Mouse (Mus musculus): ENCODE measurements around the gene Sppl3. TPM values are rescaled to one million over a fixed set of nuclear protein-coding genes. Genes with fewer than 3 reads are reported as not detected.

Gene Sppl3
- polyA plus RNA-seq (2016; fragmentation: Nextera tagmentation; extraction: Ambion mirVana), result 12.5 and 13.1 TPM in 2 replicates

DNA sequence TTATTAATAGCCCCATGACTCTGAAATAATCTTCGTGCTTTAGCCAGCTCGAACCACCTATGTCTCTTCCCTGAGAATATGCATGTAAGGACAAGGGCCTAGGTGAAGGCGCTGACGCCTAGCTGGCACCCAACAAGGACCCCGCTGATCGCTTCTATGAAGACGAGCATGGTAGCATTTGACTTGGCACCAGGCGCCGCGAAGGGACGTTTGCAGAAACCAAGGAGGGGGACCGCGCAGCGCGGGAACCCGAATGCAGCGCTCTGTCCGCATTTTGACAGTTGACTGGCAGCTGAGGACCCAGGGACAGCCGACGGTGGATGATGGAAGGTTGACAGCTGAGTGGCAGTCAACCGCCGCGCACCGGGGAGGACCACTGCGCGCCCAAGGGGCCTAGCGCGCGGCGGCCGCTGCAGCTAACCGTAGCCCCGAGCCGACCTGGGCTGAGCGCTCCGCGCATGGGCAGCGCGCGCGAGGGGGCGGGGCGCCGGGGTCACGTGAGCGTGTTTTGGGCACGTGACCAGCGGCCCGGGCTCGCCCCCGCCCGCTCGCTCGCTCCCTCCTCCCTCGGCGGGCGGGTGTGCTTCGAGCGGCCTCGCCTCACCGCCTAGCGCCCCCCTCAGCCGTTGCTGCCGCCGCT lies at the start of gene Sppl3:
TSS of gene Sppl3 (plus strand) at position 561 of the 640 bp plus-strand sequence.
- WGBS, result under 1% methylated on average over 65 of the region's 65 CpGs
- DNase-seq (ENCODE audit: low spot score), result peak; percentile 97
- H3K9me3 ChIP-seq, result no peaks in the 10 kb centered on the region
- H3K27me3 ChIP-seq (replicated peaks; ENCODE audit: low read depth, poor library complexity, severe bottlenecking), result no peaks in the 10 kb centered on the region; the same call in 1 of the 2 replicates
- peak within 1 kb of the TSS; percentile 100 for H3K4me3 ChIP-seq
- H3K36me3 ChIP-seq (replicated peaks), result no peaks in the 10 kb centered on the region
- peaks cover 38% of the 10 kb centered on the region for H3K4me1 ChIP-seq
- H3K27ac ChIP-seq (replicated peaks), result peak within 1 kb of the TSS; percentile 98

DNA sequence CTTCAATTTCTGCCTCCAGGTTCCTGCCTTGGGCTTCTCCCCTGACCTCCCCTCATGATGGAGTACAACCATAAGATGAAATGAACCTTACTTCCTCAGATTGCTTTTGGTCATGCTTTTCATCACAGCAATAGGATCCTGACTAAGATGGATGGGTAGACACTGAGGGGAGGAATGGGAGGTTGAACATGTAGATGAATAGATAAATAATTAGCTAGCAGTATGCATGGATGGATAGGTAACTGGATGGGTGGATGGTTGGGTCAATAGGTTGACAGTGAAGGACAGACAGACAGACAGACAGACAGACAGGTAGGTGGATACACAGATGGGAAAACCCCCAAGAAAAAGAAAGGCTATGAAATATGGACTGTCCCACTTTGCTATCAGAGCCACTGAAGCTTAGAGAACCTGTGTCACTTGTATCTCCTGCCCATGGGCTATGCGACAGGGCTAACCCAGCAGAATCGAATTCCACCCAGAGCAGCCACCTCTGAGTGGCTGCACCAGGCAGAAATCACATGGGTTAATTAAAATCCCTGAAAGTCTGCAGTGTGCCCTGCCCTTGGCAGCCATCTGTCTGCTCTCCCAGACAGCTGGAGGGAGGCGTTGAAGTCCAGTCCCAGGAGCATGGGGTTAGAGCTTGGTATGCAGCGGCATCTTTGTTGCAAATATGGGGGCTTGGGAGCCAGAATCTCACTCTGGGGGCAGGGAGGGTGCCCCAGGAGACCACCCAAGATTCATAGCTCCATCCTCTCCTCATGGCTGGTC lies 49.2 kb upstream of the Sppl3 start:
- DNase-seq (ENCODE audit: low spot score), result no peak
- Histone ChIP-seq H3K9me3 (no peaks in the 10 kb centered on the region), H3K4me3 (no peak overlapping the region), H3K27ac (replicated peaks) (no peak overlapping the region), H3K27me3 (replicated peaks; ENCODE audit: low read depth, poor library complexity, severe bottlenecking) (peaks cover 1% of the 10 kb centered on the region; the same call in 1 of the 2 replicates), H3K4me1 (peaks cover 17% of the 10 kb centered on the region), H3K36me3 (replicated peaks) (no peaks in the 10 kb centered on the region)
- 72% methylated on average over 4 of the region's 4 CpGs for WGBS

DNA sequence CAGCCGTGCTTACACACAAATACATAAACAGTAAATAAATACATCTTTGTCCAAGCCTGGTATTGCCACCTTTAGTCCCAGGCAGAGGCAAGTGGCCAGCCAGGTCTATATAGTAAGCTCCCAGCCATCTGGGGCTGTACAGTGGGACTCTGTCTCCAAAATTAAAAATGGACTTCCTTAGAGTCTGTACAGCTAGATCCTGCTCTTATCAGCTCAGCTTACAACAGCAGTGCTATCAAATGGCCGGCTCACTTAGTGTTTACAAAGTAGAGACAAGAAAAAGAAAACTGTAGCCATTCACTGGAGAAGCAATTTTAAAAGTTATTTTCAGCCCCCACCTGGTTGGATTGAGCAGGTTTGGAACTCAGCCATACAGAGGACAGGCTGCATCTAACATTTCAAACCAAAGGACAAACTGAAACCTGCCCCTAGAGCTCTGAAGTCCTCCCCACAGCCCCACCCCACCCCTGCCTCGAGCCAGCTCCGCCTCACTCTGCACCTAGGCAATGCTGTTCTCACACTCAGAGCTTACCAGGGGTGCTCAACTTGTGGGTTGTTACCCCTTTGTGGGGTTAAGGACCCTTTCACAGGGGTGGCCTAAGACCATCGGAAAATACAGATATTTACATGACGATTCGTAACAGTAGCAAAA lies 46.5 kb upstream of the Sppl3 start:
- WGBS, result 75% methylated on average over 7 of the region's 7 CpGs
- Histone ChIP-seq H3K27me3 (replicated peaks; ENCODE audit: low read depth, poor library complexity, severe bottlenecking) (peaks cover 26% of the 10 kb centered on the region), H3K27ac (replicated peaks) (no peak overlapping the region), H3K4me1 (peaks cover 26% of the 10 kb centered on the region), H3K9me3 (no peaks in the 10 kb centered on the region), H3K36me3 (replicated peaks) (no peaks in the 10 kb centered on the region), H3K4me3 (no peak overlapping the region)
- no peak for DNase-seq (ENCODE audit: low spot score)

DNA sequence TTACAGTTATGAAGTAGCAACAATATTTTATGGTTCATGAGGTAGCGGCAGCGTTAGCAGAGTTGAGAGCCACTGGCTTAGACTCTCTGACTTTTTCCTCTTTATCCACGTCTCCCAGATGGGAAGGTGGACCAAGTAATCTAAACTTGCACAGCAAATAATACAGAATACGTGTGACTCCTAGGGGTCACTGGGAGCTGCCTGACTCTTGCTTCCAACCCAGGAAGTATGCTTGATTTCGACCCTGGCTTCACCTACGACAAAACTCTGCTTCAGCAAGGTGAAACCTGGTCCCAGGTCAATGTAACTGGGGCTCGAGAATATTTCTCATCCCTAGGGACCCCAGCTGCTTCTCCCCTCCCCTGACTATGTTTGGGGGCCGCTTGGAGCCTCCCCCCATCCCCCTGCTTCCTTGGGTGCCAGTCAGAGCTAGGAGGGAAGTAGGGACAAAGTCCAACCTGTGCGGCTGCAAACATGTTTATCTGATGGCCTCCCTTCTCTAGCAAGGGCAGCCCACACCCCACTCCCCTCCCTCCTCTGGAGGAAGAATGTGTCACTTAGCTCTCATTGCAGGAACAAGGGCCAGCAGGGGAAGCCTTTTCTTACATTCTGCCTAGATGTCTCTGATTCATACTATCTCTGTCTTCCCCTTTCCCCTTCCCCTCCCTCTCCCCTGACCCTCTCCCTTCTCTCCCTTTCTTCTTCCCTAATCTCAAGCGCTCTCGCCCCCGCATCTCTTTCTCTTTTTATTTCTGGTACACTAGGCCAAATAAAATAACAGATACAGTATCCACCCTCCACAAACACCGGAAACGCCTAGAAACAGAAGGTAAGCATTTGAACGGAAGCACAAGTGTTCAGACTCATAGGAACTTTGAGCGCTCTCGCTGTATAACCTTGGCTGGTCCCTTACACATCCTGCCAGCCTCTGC lies 45.7 kb upstream of the Sppl3 start:
- Histone ChIP-seq H3K4me3 (no peak overlapping the region), H3K27me3 (replicated peaks; ENCODE audit: low read depth, poor library complexity, severe bottlenecking) (peaks cover 34% of the 10 kb centered on the region), H3K36me3 (replicated peaks) (no peaks in the 10 kb centered on the region), H3K9me3 (no peaks in the 10 kb centered on the region), H3K27ac (replicated peaks) (no peak overlapping the region), H3K4me1 (peaks cover 26% of the 10 kb centered on the region)
- no peak for DNase-seq (ENCODE audit: low spot score)
- 67% methylated on average over 17 of the region's 17 CpGs for WGBS

DNA sequence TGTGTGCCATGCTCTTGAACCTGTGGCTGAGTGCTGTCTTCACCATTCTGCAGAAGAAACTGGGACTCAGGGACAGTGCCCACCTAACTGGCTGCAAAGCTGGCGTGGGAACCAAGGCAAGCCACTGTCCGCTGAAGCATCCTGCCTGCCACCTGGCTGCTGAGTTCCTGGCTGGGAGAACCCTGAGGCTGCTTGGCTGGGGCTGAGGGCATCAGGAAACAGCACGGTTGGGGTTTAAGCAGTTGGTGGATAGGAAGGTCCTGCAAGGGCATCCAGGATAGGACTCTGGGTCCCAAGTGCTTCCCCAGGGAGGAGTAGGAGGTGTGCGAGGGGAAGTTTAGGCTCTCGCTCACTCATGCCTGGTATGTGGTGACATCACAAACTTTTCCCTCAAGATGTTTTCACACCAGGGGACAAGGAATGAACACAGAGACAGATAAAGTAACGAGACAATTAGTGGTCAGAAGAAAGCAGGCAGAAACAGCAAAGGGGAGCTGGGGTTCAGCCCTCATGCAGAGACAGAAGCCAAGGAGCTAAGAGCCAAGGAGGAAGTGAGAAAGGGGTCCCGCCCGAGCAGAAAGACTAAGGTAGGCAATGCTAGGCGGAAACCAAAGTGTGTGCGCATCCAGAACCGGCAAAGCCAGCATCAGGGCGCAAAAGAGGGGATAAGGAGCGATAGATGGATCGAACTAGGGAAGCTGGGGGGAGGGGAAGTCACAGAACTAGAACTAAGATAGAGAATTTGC lies 43.2 kb upstream of the Sppl3 start:
- H3K4me3 ChIP-seq, result no peak overlapping the region
- 43% methylated on average over 14 of the region's 14 CpGs for WGBS

DNA sequence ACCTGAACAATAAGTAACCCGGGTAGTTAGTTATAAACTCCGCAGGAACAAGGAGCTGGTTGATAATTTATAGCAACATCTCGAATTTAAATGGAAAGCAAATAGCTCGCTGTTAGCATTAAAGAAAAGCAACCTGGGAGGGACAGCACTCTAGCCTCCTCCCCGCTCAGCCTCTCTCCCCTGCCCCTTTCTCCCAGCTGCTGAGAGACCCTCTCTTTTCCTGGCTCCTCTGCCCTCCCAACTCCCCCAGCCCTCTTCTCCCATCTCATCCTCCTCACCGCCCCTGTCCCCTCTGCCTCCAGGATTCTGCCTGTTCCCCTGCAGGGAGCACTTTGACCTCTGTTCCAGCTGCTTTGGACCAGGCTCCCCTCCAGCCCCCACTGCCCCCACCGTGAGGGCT lies 42.3 kb upstream of the Sppl3 start:
- Histone ChIP-seq H3K9me3 (no peaks in the 10 kb centered on the region), H3K4me1 (peaks cover 28% of the 10 kb centered on the region), H3K4me3 (no peak overlapping the region), H3K27me3 (replicated peaks; ENCODE audit: low read depth, poor library complexity, severe bottlenecking) (peaks cover 41% of the 10 kb centered on the region), H3K27ac (replicated peaks) (no peak overlapping the region), H3K36me3 (replicated peaks) (no peaks in the 10 kb centered on the region)
- 29% methylated on average over 7 of the region's 7 CpGs for WGBS
- DNase-seq (ENCODE audit: low spot score), result no peak

More for the DNA sequence above, 43.2 kb upstream of the Sppl3 start:
- Histone ChIP-seq H3K4me1 (peaks cover 28% of the 10 kb centered on the region), H3K27me3 (replicated peaks; ENCODE audit: low read depth, poor library complexity, severe bottlenecking) (peaks cover 41% of the 10 kb centered on the region), H3K36me3 (replicated peaks) (no peaks in the 10 kb centered on the region), H3K9me3 (no peaks in the 10 kb centered on the region), H3K27ac (replicated peaks) (no peak overlapping the region)
- DNase-seq (ENCODE audit: low spot score), result no peak

DNA sequence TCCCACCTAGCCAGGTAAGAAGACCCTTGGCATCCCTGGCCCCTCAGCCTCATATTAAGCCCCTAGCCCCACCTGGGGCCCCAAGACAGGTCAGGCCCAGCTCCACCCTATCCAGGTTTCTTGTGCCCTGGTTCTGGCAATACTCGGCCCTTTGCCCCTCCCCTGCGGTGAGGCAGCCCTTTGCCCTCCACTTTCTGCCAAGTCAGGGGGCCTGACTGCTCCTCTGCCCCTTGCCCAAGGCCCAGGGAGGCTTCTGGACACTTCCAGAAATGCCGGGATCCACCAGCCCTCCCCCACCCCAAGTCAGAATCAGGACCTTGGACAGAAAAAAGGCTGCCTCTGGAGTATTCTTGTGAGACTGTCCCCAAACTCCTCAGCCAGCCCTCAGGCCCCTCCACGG lies 41.9 kb upstream of the Sppl3 start:
- Histone ChIP-seq H3K27ac (replicated peaks) (no peak overlapping the region), H3K9me3 (no peaks in the 10 kb centered on the region), H3K27me3 (replicated peaks; ENCODE audit: low read depth, poor library complexity, severe bottlenecking) (peaks cover 41% of the 10 kb centered on the region), H3K4me3 (no peak overlapping the region), H3K36me3 (replicated peaks) (no peaks in the 10 kb centered on the region), H3K4me1 (peaks cover 28% of the 10 kb centered on the region)
- DNase-seq (ENCODE audit: low spot score), result no peak
- WGBS, result 14% methylated on average over 4 of the region's 4 CpGs

DNA sequence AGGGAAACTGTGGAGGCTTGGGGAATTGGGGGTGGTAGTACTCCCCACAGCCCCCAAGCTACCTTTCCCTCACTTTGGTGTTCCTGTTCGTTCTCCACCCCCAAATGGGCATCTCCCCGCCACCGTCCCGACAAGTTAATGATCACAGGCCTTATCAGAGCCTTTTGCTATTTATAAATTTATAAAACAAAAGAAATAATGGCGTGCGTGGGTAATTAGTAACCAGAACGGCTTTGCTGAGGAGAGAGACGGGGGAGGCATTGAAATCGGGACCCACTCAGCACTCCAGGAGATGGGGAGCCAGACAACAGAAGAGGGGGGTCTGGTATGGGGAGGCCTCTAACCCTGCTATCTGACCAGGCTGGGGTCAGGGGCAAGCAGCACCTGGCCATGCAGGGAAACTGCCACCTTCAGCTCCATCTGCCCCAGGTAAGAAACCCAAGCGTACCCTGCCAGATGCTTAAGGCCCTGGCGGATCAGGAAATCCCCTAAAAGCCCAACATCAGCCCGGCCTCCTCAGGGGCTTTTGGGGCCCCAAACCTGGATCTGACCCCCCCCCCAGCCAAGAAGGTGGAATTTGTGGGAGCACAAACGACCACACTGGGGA lies 41.2 kb upstream of the Sppl3 start:
- 59% methylated on average over 13 of the region's 13 CpGs for WGBS
- H3K4me3 ChIP-seq, result no peak overlapping the region
- no peak for DNase-seq (ENCODE audit: low spot score)
- H3K4me1 ChIP-seq, result peaks cover 24% of the 10 kb centered on the region
- H3K36me3 ChIP-seq (replicated peaks), result no peaks in the 10 kb centered on the region
- H3K27me3 ChIP-seq (replicated peaks; ENCODE audit: low read depth, poor library complexity, severe bottlenecking), result peaks cover 41% of the 10 kb centered on the region
- H3K9me3 ChIP-seq, result no peaks in the 10 kb centered on the region
- no peak overlapping the region for H3K27ac ChIP-seq (replicated peaks)

DNA sequence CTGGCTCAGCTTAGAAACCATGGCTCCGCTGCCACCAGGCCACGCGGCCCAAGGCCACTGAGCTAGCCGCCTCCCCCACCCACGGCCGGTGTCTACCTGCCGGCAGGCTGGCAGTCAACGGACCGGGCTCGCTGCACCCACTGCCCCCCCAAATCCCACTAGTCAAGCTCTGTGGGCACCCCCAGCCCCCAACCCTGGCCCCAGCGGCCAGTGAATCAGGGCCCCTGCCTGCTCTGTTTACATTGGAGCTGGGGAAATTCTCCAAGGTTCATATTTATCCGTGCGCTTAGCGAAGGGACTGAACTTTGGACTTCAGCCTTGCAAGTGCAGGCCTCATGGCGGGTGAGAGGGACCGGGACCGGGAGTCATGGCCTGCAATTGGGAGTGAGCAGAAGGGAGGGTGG lies 40.1 kb upstream of the Sppl3 start, which contains the start of gene Hnf1a:
TSS of gene Hnf1a (minus strand) at position 271 of the 404 bp plus-strand sequence.
- no peak for DNase-seq (ENCODE audit: low spot score)
- Histone ChIP-seq H3K9me3 (no peaks in the 10 kb centered on the region), H3K27me3 (replicated peaks; ENCODE audit: low read depth, poor library complexity, severe bottlenecking) (peaks cover 41% of the 10 kb centered on the region), H3K4me1 (peaks cover 17% of the 10 kb centered on the region), H3K27ac (replicated peaks) (0 out of 2 replicates have a peak within 1 kb of the TSS, but pooled peaks have one; percentile 10), H3K4me3 (no peak within 1 kb of the TSS), H3K36me3 (replicated peaks) (no peaks in the 10 kb centered on the region)
- 84% methylated on average over 17 of the region's 17 CpGs for WGBS

DNA sequence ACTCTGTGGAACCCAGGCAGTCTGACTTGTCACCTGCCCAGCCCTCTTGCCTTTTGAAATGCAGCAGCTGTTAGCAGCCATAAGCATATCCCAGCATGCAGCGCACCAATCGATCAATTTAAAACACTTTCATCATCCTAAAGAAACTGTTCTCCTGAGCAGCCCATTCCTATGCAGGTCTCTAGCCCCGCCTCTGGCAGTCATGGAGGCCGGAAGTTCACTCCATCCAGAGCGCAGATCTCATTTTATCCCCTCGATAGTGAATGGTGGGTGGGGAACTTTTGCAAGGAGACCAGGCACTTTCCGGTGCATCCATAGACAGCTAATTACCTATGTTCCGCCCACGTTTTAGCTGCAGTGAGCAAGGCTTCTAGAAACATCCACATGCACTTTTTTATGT lies 38.7 kb upstream of the Sppl3 start:
- H3K27me3 ChIP-seq (replicated peaks; ENCODE audit: low read depth, poor library complexity, severe bottlenecking), result peaks cover 36% of the 10 kb centered on the region
- no peaks in the 10 kb centered on the region for H3K36me3 ChIP-seq (replicated peaks)
- no peak overlapping the region for H3K27ac ChIP-seq (replicated peaks)
- WGBS, result 83% methylated on average over 9 of the region's 9 CpGs
- no peak overlapping the region for H3K4me3 ChIP-seq
- DNase-seq (ENCODE audit: low spot score), result no peak
- H3K9me3 ChIP-seq, result no peaks in the 10 kb centered on the region
- H3K4me1 ChIP-seq, result peaks cover 17% of the 10 kb centered on the region

DNA sequence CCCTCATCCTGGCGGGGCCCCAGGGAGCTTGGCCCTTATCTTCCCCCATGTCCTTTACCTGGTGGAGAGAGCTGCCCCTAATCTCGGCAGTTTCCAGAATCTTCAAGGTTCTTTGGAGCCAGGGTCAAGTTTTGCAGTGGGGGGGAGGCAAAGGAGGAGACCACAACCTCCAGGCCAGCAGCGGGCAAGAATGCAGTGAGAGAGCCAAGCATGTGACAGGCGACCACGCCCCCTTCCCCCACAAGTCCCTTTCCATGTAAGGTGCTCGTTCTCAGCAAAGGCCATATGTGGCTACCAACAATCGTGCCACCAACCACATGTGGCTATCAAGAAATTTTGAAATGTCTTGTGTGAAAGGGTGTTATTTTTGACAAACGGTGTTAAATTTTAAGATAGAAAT lies 37.8 kb upstream of the Sppl3 start:
- Histone ChIP-seq H3K27ac (replicated peaks) (no peak overlapping the region), H3K4me3 (no peak overlapping the region), H3K36me3 (replicated peaks) (no peaks in the 10 kb centered on the region), H3K9me3 (no peaks in the 10 kb centered on the region), H3K4me1 (peaks cover 15% of the 10 kb centered on the region), H3K27me3 (replicated peaks; ENCODE audit: low read depth, poor library complexity, severe bottlenecking) (peaks cover 26% of the 10 kb centered on the region)
- DNase-seq (ENCODE audit: low spot score), result no peak
- WGBS, result 82% methylated on average over 8 of the region's 8 CpGs
